Mouse (Mus musculus) thymus, adult 2 months (tissue): ENCODE results near the gene Cacna1c. TPM values are rescaled to one million over a fixed set of nuclear protein-coding genes. Genes with fewer than 3 reads are reported as not detected.

ENCODE experiments used
- DNase-seq: peaks from one replicate; pipeline ENCODE4 v3.0.0; 2021
- H3K27ac ChIP-seq: fragments of 200-500 bp; 2 replicates; pipeline ENCODE4 v1.5.1; 2012; ENCODE audit warnings: low read length, control low read depth; ENCODE audit not compliant: control insufficient read depth, insufficient read depth
- H3K27me3 ChIP-seq: fragments of 200-500 bp; 2 replicates; pipeline ENCODE4 v1.6.1; 2012; ENCODE audit warnings: mild to moderate bottlenecking, low read length, moderate library complexity, mixed read lengths; ENCODE audit not compliant: control insufficient read depth, insufficient read depth
- H3K36me3 ChIP-seq: fragments of 200-500 bp; 2 replicates; pipeline ENCODE4 v1.6.1; 2012; ENCODE audit warnings: mild to moderate bottlenecking, low read length, moderate library complexity; ENCODE audit not compliant: control insufficient read depth, insufficient read depth
- H3K4me1 ChIP-seq: fragments of 200-500 bp; replicated peaks from 2 replicates; pipeline ENCODE4 v1.6.1; 2012; ENCODE audit warnings: low read length; ENCODE audit not compliant: control insufficient read depth, insufficient read depth
- H3K4me3 ChIP-seq: fragments of 200-500 bp; 2 replicates; pipeline ENCODE4 v1.5.1; 2012; ENCODE audit warnings: mild to moderate bottlenecking, low read length, control low read depth, moderate library complexity; ENCODE audit not compliant: control insufficient read depth, insufficient read depth
- CTCF ChIP-seq: fragments of 200-500 bp; IDR thresholded peaks from 2 replicates; pipeline ENCODE4 v1.5.1; 2012; ENCODE audit warnings: mild to moderate bottlenecking, control low read depth, low read length, moderate library complexity, borderline replicate concordance; ENCODE audit not compliant: control insufficient read depth, poor library complexity, insufficient read depth; ENCODE audit errors: extremely low read depth
- POLR2A ChIP-seq: fragments of 200-500 bp; IDR thresholded peaks from 2 replicates; pipeline ENCODE4 v1.6.1; 2012; ENCODE audit warnings: mild to moderate bottlenecking, low read length, control low read depth, moderate library complexity; ENCODE audit not compliant: control insufficient read depth, poor library complexity, insufficient read depth; ENCODE audit errors: extremely low read depth
- WGBS: fragments of 180-500 bp; shearing (Covaris S2); methylation state at CpG from one replicate; pipeline ENCODE4 v1.1.7; 2018; 5-methylcytosine and 5-hydroxymethylcytosine counted together
- polyA plus RNA-seq: library from polyadenylated mRNA; depleted of rRNA; stranded (reverse); fragments of >200 nt; gene quantifications from 2 replicates; pipeline ENCODE4 v1.2.3, GENCODE M21; 2012

Gene Cacna1c
- polyA plus RNA-seq, 1 experiment = 4.8 TPM

GRCm38 (mm10) chr6:118836693-118837092 is 359.5 kb downstream of the Cacna1c start:
- Histone ChIP-seq H3K27me3 (no peaks in the 10 kb centered on the region), H3K27ac (no peak overlapping the region), H3K4me3 (no peak overlapping the region), H3K36me3 (no peaks in the 10 kb centered on the region), H3K4me1 (no peaks in the 10 kb centered on the region)
- TF ChIP-seq POLR2A (no peak), CTCF (no peak)
- no peak for DNase-seq
- 81% methylated on average over 7 of the region's 7 CpGs for WGBS

GRCm38 (mm10) chr6:118834046-118834445 is 362.2 kb downstream of the Cacna1c start:
- no peak overlapping the region for H3K27ac ChIP-seq
- H3K36me3 ChIP-seq = no peaks in the 10 kb centered on the region
- no peaks in the 10 kb centered on the region for H3K4me1 ChIP-seq
- H3K27me3 ChIP-seq = no peaks in the 10 kb centered on the region
- TF ChIP-seq CTCF (no peak), POLR2A (no peak)
- no peak for DNase-seq
- no peak overlapping the region for H3K4me3 ChIP-seq
- 84% methylated on average over 8 of the region's 8 CpGs for WGBS

GRCm38 (mm10) chr6:118833049-118833448 is 363.2 kb downstream of the Cacna1c start:
- H3K36me3 ChIP-seq = no peaks in the 10 kb centered on the region
- TF ChIP-seq CTCF = no peak
- no peak for TF ChIP-seq POLR2A
- no peaks in the 10 kb centered on the region for H3K4me1 ChIP-seq
- WGBS = 90% methylated on average over 7 of the region's 7 CpGs
- no peaks in the 10 kb centered on the region for H3K27me3 ChIP-seq
- H3K27ac ChIP-seq = no peak overlapping the region
- no peak for DNase-seq
- no peak overlapping the region for H3K4me3 ChIP-seq

GRCm38 (mm10) chr6:118832616-118833015 is 363.6 kb downstream of the Cacna1c start:
- 63% methylated on average over 2 of the region's 2 CpGs for WGBS
- H3K4me1 ChIP-seq = no peaks in the 10 kb centered on the region
- no peak for DNase-seq
- no peaks in the 10 kb centered on the region for H3K36me3 ChIP-seq
- no peak for TF ChIP-seq POLR2A
- TF ChIP-seq CTCF = no peak
- H3K27me3 ChIP-seq = no peaks in the 10 kb centered on the region
- no peak overlapping the region for H3K4me3 ChIP-seq
- no peak overlapping the region for H3K27ac ChIP-seq

- Histone ChIP-seq H3K36me3 (no peaks in the 10 kb centered on the region), H3K4me3 (no peak overlapping the region), H3K4me1 (no peaks in the 10 kb centered on the region), H3K27me3 (no peaks in the 10 kb centered on the region), H3K27ac (no peak overlapping the region)
- no peak for TF ChIP-seq POLR2A
- TF ChIP-seq CTCF = no peak
- WGBS = 88% methylated on average over 5 of the region's 5 CpGs
- DNase-seq = no peak
Measured at GRCm38 (mm10) chr6:118830851-118831250, 365.4 kb downstream of the Cacna1c start.

- Histone ChIP-seq H3K27ac (no peak overlapping the region), H3K27me3 (no peaks in the 10 kb centered on the region), H3K4me3 (no peak overlapping the region), H3K4me1 (no peaks in the 10 kb centered on the region), H3K36me3 (no peaks in the 10 kb centered on the region)
- 90% methylated on average over 4 of the region's 4 CpGs for WGBS
- no peak for DNase-seq
- TF ChIP-seq CTCF = no peak
- TF ChIP-seq POLR2A = no peak
Measured at GRCm38 (mm10) chr6:118828187-118828586, 368.0 kb downstream of the Cacna1c start.

GRCm38 (mm10) chr6:118827560-118827959 is 368.7 kb downstream of the Cacna1c start:
- Histone ChIP-seq H3K27me3 (no peaks in the 10 kb centered on the region), H3K36me3 (no peaks in the 10 kb centered on the region), H3K4me3 (no peak overlapping the region), H3K4me1 (no peaks in the 10 kb centered on the region), H3K27ac (no peak overlapping the region)
- no peak for DNase-seq
- 90% methylated on average over 8 of the region's 8 CpGs for WGBS
- TF ChIP-seq CTCF (no peak), POLR2A (no peak)
